Mouse (Mus musculus): ENCODE data around the gene Acp7.

DNA sequence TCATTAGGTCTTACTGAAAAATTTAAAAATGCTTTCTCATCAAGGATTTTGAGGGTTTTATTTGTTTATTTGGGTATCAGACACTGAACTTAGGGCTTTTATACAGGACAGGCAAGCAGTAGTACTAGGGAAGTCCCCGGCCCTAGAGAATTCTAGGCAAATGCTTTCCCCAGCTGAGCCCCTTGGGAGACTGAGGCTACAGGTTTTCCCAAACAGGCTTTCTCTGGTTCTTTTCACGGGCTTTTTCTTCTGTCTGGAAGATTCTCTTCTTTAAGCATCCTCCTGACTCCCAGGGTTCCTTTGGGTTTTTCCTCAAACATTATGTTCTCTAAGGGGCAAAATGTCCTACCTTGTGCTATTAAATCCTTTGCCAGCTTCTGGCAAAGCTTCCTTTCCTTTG is 32.2 kb downstream of the Acp7 start:
- TF ChIP-seq CTCF (conservative IDR thresholded peaks at IDR 0.05; ENCODE audit: low read length) (no peak), NANOG (IDR thresholded peaks at IDR 0.05; ENCODE audit: borderline replicate concordance, low read length) (no peak), POU5F1 (IDR thresholded peaks at IDR 0.05; ENCODE audit: borderline replicate concordance, low read length) (no peak)

Measured in E14TG2a.4 (cell line).